Mouse (Mus musculus) brain, embryonic 14.5 days (tissue): ENCODE data around the gene Paf1.
A peak's percentile ranks its signal among the peaks of the same experiment; 100 is the strongest.

Experiments used
- CTCF ChIP-seq: fragments of 200-500 bp; IDR thresholded peaks from 2 replicates; pipeline ENCODE4 v1.5.1; 2012; ENCODE audit warnings: inconsistent platforms, mild to moderate bottlenecking, moderate library complexity, borderline replicate concordance; ENCODE audit not compliant: insufficient read depth, insufficient read length; ENCODE audit errors: extremely low read depth
- POLR2A ChIP-seq: fragments of 200-500 bp; IDR thresholded peaks from 2 replicates; pipeline ENCODE4 v1.6.1; 2012; ENCODE audit warnings: mild to moderate bottlenecking, inconsistent platforms, borderline replicate concordance; ENCODE audit not compliant: poor library complexity, insufficient read depth, insufficient read length, severe bottlenecking; ENCODE audit errors: extremely low read depth

GRCm38 (mm10) chr7:28371514-28371989 lies 21.2 kb upstream of the Paf1 start:
- TF ChIP-seq CTCF (no peak), POLR2A (0 out of 2 replicates have a peak, but pooled peaks have one; percentile 6)
